Mouse (Mus musculus) midbrain, embryonic 11.5 days (tissue): ENCODE data around the gene Dusp3. TPM values are rescaled to one million over a fixed set of nuclear protein-coding genes. Genes with fewer than 3 reads are reported as not detected.

Source experiments
- ATAC-seq: fragments of 200-750 bp; cut with Nextera tagmentation; 2 replicates; pipeline ENCODE4 v1.8.0; 2017; ENCODE audit warnings: moderate TSS enrichment, moderate library complexity; ENCODE audit not compliant: low FRiP score
- DNase-seq: peaks from one replicate; pipeline ENCODE4 v3.0.0; 2015; ENCODE audit warnings: low spot score; ENCODE audit errors: missing footprints
- H3K27ac ChIP-seq: fragments of 300-500 bp; sonication (generic); 2 replicates; pipeline ENCODE4 v1.5.1; 2014; ENCODE audit warnings: low read depth, low read length
- H3K27me3 ChIP-seq: fragments of 300-500 bp; sonication (generic); 2 replicates; pipeline ENCODE4 v1.6.1; 2014; ENCODE audit warnings: mild to moderate bottlenecking, low read length, moderate library complexity, mixed read lengths; ENCODE audit not compliant: control insufficient read depth, insufficient read depth
- H3K36me3 ChIP-seq: fragments of 300-500 bp; sonication (generic); 2 replicates; pipeline ENCODE4 v1.6.1; 2014; ENCODE audit warnings: mild to moderate bottlenecking, low read length, moderate library complexity, mixed read lengths; ENCODE audit not compliant: control insufficient read depth, insufficient read depth
- H3K4me1 ChIP-seq: fragments of 300-500 bp; sonication (generic); 2 replicates; pipeline ENCODE4 v1.6.1; 2014; ENCODE audit warnings: low read length; ENCODE audit not compliant: control insufficient read depth, insufficient read depth
- H3K4me2 ChIP-seq: fragments of 300-500 bp; sonication (generic); 2 replicates; pipeline ENCODE4 v1.6.1; 2014; ENCODE audit warnings: mild to moderate bottlenecking, moderate library complexity
- H3K4me3 ChIP-seq: fragments of 300-500 bp; sonication (generic); 2 replicates; pipeline ENCODE4 v1.5.1; 2014; ENCODE audit warnings: low read depth, low read length
- H3K9ac ChIP-seq: fragments of 300-500 bp; sonication (generic); 2 replicates; pipeline ENCODE4 v1.6.1; 2014; ENCODE audit warnings: low read length
- H3K9me3 ChIP-seq: fragments of 300-500 bp; sonication (generic); 2 replicates; pipeline ENCODE4 v1.6.1; 2016; ENCODE audit warnings: low read length; ENCODE audit not compliant: control insufficient read depth
- WGBS: fragments of 180-500 bp; shearing (Covaris S2); extraction: QIAGEN DNeasy Blood & Tissue Kit; methylation state at CpG from one replicate; pipeline ENCODE4 v1.1.7; 2014; 5-methylcytosine and 5-hydroxymethylcytosine counted together
- polyA plus RNA-seq: library from polyadenylated mRNA; unstranded; fragments of >200 nt; fragmentation: Nextera tagmentation; extraction: Ambion mirVana; gene quantifications from 2 replicates; pipeline ENCODE4 v1.2.1, GENCODE M21; 2014

Gene Dusp3
- polyA plus RNA-seq, 1 experiment from 2014 or later, result 11.6 TPM

- H3K4me1 ChIP-seq, result no peaks in the 10 kb centered on the region
Measured at GRCm38 (mm10) chr11:102006271-102006670, 19.5 kb upstream of the Dusp3 start.

DNA sequence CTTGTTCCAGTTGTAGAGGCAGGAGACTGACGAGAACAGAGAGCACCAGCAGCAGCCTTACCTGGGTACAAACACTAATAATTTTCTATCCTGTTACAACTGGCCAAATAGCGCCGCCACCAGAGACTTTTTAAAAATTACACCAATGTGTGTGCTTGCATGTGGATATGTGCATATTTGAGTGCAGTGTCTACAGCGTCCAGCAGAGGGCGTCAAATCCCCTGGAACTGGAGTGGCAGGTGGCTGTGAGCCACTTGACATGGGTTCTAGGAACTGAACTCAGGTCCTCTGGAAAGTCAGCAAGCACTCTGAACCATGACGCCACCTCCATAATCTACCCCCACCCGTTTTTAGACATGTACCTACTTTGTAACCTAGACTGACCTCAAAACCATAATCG lies 17.4 kb upstream of the Dusp3 start:
- H3K36me3 ChIP-seq, result peaks cover 6% of the 10 kb centered on the region
- no peak for ATAC-seq
- WGBS, result 89% methylated on average over 8 of the region's 8 CpGs

More at GRCm38 (mm10) chr11:102006271-102006670, 19.5 kb upstream of the Dusp3 start:
- Histone ChIP-seq H3K9ac (no peak overlapping the region), H3K27ac (no peak overlapping the region), H3K27me3 (no peaks in the 10 kb centered on the region), H3K36me3 (peaks cover 3% of the 10 kb centered on the region; the same call in 1 of the 2 replicates), H3K4me3 (no peak overlapping the region), H3K4me2 (no peak overlapping the region), H3K9me3 (no peaks in the 10 kb centered on the region)
- WGBS, result 66% methylated on average over 9 of the region's 9 CpGs
- DNase-seq, result no peak
- no peak for ATAC-seq

GRCm38 (mm10) chr11:101999466-101999865 lies 12.7 kb upstream of the Dusp3 start:
- Histone ChIP-seq H3K9me3 (no peaks in the 10 kb centered on the region), H3K4me2 (no peak overlapping the region), H3K27me3 (no peaks in the 10 kb centered on the region), H3K4me3 (no peak overlapping the region), H3K9ac (no peak overlapping the region), H3K27ac (no peak overlapping the region), H3K4me1 (no peaks in the 10 kb centered on the region), H3K36me3 (peaks cover 5% of the 10 kb centered on the region)
- DNase-seq, result no peak
- WGBS, result 65% methylated on average over 4 of the region's 4 CpGs
- no peak for ATAC-seq

More for the DNA sequence above, 17.4 kb upstream of the Dusp3 start:
- H3K9ac ChIP-seq, result no peak overlapping the region
- no peak overlapping the region for H3K4me2 ChIP-seq
- H3K27ac ChIP-seq, result no peak overlapping the region
- no peak for DNase-seq
- H3K27me3 ChIP-seq, result no peaks in the 10 kb centered on the region
- H3K9me3 ChIP-seq, result no peaks in the 10 kb centered on the region
- no peaks in the 10 kb centered on the region for H3K4me1 ChIP-seq
- H3K4me3 ChIP-seq, result no peak overlapping the region

- H3K27ac ChIP-seq, result no peak overlapping the region
- DNase-seq, result no peak
- H3K4me1 ChIP-seq, result no peaks in the 10 kb centered on the region
- no peaks in the 10 kb centered on the region for H3K9me3 ChIP-seq
- H3K36me3 ChIP-seq, result peaks cover 3% of the 10 kb centered on the region; the same call in 1 of the 2 replicates
- no peak overlapping the region for H3K4me2 ChIP-seq
- no peak overlapping the region for H3K4me3 ChIP-seq
- no peak for ATAC-seq
- no peak overlapping the region for H3K9ac ChIP-seq
- no peaks in the 10 kb centered on the region for H3K27me3 ChIP-seq
- WGBS, result 66% methylated on average over 5 of the region's 5 CpGs
Measured at GRCm38 (mm10) chr11:101998258-101998657, 11.4 kb upstream of the Dusp3 start.

DNA sequence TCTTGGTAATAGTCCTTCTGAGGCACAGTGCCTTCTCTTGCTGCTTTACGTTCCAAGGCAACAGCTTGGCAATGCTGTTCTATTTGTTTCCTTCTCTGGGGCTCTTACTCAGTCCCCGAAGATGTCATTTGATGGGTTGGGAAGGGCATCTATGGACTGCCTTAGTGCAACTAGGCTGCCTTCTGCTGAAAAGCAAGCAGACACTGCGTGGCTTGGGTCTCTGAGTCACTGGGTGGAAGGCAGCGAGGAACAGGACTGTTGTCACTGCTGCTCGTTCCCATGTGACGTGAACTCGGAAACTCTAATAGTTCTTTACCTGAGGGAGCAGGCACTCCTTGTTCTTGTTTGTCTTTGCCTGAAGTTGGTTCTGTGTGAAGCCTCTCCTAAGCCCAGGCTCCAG lies 9.1 kb upstream of the Dusp3 start:
- H3K4me2 ChIP-seq, result no peak overlapping the region
- peaks cover 3% of the 10 kb centered on the region; the same call in 1 of the 2 replicates for H3K36me3 ChIP-seq
- DNase-seq, result no peak
- no peak overlapping the region for H3K9ac ChIP-seq
- H3K9me3 ChIP-seq, result no peaks in the 10 kb centered on the region
- no peaks in the 10 kb centered on the region for H3K4me1 ChIP-seq
- no peak overlapping the region for H3K27ac ChIP-seq
- ATAC-seq, result no peak
- no peak overlapping the region for H3K4me3 ChIP-seq
- 96% methylated on average over 7 of the region's 7 CpGs for WGBS
- H3K27me3 ChIP-seq, result no peaks in the 10 kb centered on the region

GRCm38 (mm10) chr11:101994100-101994499 lies 7.3 kb upstream of the Dusp3 start:
- 90% methylated on average over 8 of the region's 8 CpGs for WGBS
- ATAC-seq (no peak), DNase-seq (no peak)

DNA sequence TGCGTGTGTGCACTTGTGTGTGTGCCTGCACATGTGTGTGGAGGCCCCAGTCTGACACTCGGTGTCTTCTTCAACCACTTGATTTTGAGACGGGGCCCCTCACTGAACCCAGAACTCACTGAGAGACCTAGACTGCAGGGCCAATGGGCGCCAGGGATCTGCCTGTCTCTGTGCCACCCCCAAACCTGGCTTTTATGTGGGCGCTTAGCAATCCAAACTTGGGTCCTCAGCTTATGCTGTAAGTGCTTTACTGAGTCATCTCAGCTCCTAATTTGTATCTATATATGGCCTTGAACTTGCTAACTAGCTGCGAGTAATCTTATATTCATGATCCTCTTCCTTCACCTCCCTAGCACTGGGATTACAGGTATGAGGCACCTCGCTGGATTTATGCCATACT lies 5.6 kb upstream of the Dusp3 start:
- H3K4me1 ChIP-seq, result no peaks in the 10 kb centered on the region
- H3K27me3 ChIP-seq, result no peaks in the 10 kb centered on the region
- no peak overlapping the region for H3K27ac ChIP-seq
- no peaks in the 10 kb centered on the region for H3K36me3 ChIP-seq
- no peak for DNase-seq
- no peak overlapping the region for H3K4me3 ChIP-seq
- no peak overlapping the region for H3K9ac ChIP-seq
- no peak overlapping the region for H3K4me2 ChIP-seq
- ATAC-seq, result no peak
- H3K9me3 ChIP-seq, result no peaks in the 10 kb centered on the region
- 84% methylated on average over 7 of the region's 7 CpGs for WGBS

More at GRCm38 (mm10) chr11:101994100-101994499, 7.3 kb upstream of the Dusp3 start:
- H3K4me3 ChIP-seq, result no peak overlapping the region
- no peaks in the 10 kb centered on the region for H3K4me1 ChIP-seq
- no peaks in the 10 kb centered on the region for H3K36me3 ChIP-seq
- no peaks in the 10 kb centered on the region for H3K27me3 ChIP-seq
- H3K9ac ChIP-seq, result no peak overlapping the region
- no peaks in the 10 kb centered on the region for H3K9me3 ChIP-seq
- H3K27ac ChIP-seq, result no peak overlapping the region
- no peak overlapping the region for H3K4me2 ChIP-seq

GRCm38 (mm10) chr11:101991813-101992212 lies 5.0 kb upstream of the Dusp3 start:
- Histone ChIP-seq H3K4me2 (no peak overlapping the region), H3K27me3 (no peaks in the 10 kb centered on the region; the same call in 1 of the 2 replicates), H3K4me1 (no peaks in the 10 kb centered on the region), H3K27ac (no peak overlapping the region), H3K9me3 (no peaks in the 10 kb centered on the region), H3K36me3 (no peaks in the 10 kb centered on the region), H3K9ac (no peak overlapping the region), H3K4me3 (no peak overlapping the region)
- DNase-seq (no peak), ATAC-seq (no peak)
- 90% methylated on average over 3 of the region's 3 CpGs for WGBS

GRCm38 (mm10) chr11:101990244-101990643 lies 3.4 kb upstream of the Dusp3 start:
- ATAC-seq (no peak), DNase-seq (no peak)
- H3K4me3 ChIP-seq, result no peak overlapping the region
- H3K4me2 ChIP-seq, result no peak overlapping the region
- no peak overlapping the region for H3K27ac ChIP-seq
- no peaks in the 10 kb centered on the region for H3K36me3 ChIP-seq
- H3K4me1 ChIP-seq, result no peaks in the 10 kb centered on the region; the same call in 1 of the 2 replicates
- no peak overlapping the region for H3K9ac ChIP-seq
- no peaks in the 10 kb centered on the region; the same call in 1 of the 2 replicates for H3K27me3 ChIP-seq
- 88% methylated on average over 3 of the region's 3 CpGs for WGBS
- H3K9me3 ChIP-seq, result no peaks in the 10 kb centered on the region
